Mouse (Mus musculus) cerebellum, adult 9-10 months (tissue): ENCODE measurements at regions not wholly inside any gene's neighbourhood (a gene's known extent, or its start where the extent isn't known, plus 50 kb on each side); places are given as distances from the start of the nearest gene placed in this dataset.
"Not testable (repeated sequence)": the region's sequence is repeated elsewhere in the genome, so short reads cannot be mapped to it uniquely, and the experiment has no call there.

Experiments
- DNase-seq: peaks from one replicate; pipeline ENCODE4 v3.0.0; 2022

DNA sequence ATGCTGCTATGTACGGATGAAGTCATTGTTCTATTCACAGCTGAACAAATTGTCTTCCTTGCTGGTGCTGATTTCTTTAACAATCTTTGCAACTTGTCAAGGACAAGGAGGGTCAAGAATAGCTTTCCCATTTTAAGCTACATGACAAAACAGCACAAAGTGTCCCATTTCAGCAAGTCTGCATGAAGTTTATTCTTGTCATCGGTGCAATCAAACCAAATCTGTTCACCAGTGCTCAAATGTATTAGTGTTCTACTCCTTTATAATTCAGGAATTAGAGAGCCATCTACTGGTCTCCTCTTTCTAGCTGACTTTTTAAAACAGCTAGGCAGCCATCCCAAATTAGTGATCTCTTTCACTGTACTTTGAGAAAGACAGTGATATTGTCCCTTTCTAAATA is 1040.8 kb downstream of the Galc start:
- DNase-seq = no peak

DNA sequence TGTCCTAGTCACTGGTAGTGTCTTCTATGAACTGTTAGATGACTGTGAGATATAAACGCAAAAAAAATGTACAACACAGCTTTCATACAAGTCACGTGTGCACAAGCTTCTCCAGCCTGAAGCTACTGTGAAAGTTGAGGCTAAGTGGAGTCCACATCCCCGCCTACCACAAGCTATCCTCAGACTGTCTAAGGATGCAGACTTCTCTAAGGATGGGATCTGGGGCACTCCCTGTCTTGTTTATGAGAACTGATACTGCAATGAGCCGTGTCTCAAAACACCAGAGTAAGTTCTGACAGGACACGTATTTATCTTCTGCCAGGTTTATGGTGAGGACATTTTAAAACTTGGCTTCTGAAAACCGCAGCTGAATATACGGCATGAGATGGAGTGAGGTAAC is 1041.7 kb downstream of the Galc start:
- DNase-seq = no peak

DNA sequence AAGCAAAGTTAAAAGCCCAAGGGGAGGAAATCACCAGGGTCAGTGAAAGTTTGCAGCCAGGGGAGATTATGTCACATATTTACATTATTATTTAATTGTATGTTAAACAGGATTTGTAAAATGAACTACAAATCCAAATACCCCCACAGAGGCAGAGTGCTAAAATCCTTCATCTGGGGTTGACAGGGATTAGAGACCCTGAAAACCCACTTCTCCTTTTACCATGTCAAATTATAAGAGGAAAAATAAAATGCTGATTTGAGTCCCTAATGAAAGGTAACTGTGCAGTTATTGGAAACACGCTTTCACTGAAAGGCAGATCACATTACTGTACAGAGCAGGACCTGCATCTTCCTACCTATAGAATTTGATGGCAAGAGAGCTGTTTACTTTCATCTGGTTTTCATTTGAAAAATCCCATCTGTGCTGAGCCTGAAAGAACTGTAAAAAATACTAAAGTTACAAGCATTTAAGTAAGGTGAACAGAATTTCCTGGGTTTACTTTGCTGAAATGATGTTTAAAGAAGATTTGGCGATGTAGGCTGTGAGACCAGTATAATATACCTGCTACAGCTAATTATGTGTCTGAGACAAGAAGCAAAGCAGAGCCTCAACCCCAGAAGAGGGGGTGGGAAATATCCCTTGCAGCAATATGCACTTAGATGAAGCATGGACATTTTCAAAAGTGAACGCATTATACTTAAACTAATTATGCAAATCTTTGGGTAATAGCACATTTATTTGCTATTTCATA is 1055.4 kb downstream of the Galc start:
- DNase-seq = no peak

DNA sequence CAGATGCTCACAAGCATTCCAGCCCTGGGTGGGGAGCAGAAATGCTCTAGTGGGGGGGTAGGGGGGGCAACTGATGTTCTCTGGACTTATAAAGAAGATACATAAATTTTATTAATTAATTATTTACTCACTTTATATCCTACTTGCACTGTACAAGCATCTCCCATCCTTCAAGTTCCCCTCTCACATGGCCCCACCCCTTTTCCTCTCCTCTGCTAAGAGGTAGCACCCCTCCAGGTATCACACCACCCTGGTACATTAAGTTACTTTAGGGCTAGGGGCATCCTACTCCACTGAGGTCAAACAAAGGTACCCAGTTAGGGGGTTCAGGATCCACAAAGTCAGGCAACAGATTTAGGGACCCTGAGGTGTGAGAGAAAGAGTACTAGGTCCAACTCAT is 1097.4 kb downstream of the Galc start:
- DNase-seq = no peak

- no peak for DNase-seq
Observed at GRCm38 (mm10) chr12:97161429-97161828, 1097.8 kb downstream of the Galc start.

DNA sequence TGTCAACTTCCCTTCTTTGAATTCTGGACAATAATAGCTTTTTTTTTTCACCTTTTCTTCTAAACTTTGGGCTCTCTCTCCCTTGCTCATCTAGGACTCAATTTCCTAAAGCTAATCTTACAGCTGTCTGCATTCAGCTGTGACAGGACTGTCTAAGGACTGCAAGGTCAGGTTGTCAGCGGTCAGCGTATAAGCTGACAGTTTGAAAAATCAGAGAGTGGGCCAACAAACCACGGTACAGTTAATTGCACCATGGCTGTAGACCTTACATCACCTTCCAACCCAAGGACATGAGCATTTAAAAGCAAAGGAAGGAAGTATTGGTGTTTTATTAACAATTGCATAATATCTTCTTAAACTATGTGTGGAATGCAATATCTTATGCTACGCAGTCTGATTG is 1100.9 kb downstream of the Galc start:
- no peak for DNase-seq

GRCm38 (mm10) chr12:97157748-97158147 is 1101.5 kb downstream of the Galc start:
- DNase-seq = no peak

DNA sequence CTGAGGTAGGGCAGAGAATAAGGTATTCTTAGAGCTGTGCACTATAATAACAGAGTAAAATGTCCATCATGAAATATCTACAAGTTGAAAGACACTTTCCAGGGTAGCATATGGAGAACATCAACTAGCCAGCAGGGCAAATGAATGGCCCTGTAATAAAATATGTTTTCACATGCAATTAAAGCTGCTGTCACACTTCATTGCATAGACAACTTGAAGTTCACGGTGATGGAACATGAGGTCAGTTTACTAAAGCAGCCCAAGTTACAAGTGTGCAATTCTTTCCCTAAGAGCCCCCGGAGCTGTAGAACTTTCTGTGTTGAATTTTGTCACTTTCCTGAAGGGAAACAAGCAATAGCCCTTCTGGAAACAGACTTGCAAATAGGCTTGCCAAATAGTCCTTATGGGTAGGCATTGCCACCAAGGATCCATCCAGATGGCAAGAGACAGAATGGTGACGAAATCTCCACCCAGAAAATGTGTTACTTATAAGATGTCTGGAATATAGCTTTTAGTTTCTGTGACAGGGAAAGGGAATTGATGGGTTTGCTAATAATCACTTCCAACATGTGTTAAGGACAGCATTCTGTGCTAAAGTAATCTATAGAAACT is 1102.7 kb downstream of the Galc start:
- DNase-seq = no peak

- no peak for DNase-seq
Observed at GRCm38 (mm10) chr12:97142720-97143119, 1116.5 kb downstream of the Galc start.

DNA sequence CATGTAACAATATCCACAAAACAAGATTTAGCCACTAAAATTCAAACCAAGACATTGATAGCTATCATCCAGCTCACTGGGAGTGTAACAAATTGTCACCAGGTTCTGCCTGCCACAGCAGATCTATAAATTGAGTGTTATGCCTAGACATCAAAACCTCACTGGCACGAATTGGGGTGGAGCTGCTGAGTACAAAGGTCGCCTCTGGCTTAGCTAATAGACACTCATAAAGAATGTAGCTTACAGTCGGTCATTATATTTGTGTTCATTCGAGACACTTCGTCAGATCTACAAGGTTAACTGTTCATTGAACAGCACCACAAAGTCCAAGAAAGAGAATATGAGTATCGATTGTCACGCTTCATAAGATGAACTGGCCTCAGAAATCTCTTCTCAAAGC is 1121.3 kb downstream of the Galc start:
- DNase-seq = no peak

DNA sequence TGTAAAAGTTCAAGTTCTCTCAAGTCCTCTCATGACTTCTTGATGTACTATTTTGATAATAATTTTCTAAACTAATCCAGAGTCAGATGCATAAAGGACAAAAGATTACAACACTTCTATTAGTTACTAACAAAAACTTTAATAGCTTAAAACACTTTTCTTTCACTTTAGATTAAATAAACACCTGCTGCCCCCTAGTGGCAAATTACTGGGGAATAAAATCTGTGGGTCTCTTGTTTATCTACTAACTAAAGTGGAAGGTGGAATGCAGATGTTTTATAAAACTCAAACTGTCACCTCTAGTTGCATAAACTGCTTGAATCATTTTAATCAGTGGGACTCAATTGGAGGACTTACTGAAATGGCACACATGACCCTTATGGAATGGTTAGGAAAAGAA is 1129.0 kb downstream of the Galc start:
- peak; percentile 4 for DNase-seq

GRCm38 (mm10) chr12:97090577-97091214 is 1168.6 kb downstream of the Galc start:
- DNase-seq = no peak

GRCm38 (mm10) chr12:97061352-97061895 is 1197.8 kb downstream of the Galc start:
- DNase-seq = not testable (repeated sequence)

DNA sequence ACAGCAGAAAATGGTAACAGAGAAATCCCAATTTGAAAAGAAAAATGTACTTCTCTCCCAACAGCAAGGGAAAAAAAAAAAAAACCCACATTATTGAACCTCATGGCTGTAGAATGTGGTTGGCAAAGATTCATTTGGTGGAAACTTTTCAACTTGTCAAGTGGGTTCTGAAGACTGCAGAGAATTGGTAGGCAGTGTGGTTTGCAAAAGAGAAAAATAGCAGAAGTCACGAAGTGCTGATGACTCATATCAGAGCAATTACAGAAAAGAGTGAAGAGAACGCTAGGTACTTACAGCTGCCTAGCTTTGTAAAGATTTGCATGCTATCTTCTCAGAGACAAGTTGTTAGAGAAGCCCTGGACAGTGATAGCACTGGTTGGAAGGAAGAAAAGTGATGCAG is 1211.6 kb downstream of the Galc start:
- no peak for DNase-seq
